Comparison of ENCODE assay signal across 10 mouse cellular contexts in the genomic region with DNA sequence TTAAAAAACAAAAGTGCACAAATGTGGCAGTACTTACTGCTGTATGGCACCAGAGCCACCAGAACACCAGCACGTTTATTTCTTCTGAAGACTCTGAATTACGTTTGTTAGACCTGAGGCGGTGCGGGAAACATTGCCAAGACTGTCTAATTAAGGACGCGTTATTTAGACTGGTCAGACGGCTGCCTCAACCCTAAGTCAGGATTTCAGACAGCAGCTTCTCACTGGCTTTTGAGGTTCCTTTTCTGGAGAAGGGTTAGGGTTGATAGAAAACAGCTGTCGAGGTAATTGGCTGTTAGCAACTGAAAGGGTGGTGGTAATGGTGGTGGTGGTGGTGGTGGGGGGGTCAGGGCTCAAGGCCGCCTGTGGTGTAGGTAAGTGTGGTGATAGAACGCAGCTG. TPM values are rescaled to one million over a fixed set of nuclear protein-coding genes. Genes with fewer than 3 reads are reported as not detected.
DNase-seq lines count a peak whose midpoint lies in the region; ATAC-seq and TF ChIP-seq lines count a peak whose summit lies in the region.
"Had no signal": no experiment of that assay in that cellular context is flagged by ENCODE, and none has a peak within 500 bp of the region (broad histone marks: within the 10 kb centered on the region; RNA-seq: fewer than 3 reads in every experiment).

No protein-coding gene starts in this region.

- 6% methylated on average over 10 of the region's 10 CpGs for WGBS in kidney, embryonic 15.5 days
- WGBS in hindbrain, postnatal 0 days = 7% methylated on average over 10 of the region's 10 CpGs
- 11% methylated on average over 10 of the region's 10 CpGs for WGBS in midbrain, postnatal 0 days

- peak overlapping the region; percentile 42 for H3K4me3 ChIP-seq in kidney, embryonic 15.5 days (replicated peaks)
- peak overlapping the region; percentile 28 for H3K4me3 ChIP-seq in hindbrain, postnatal 0 days (ENCODE audit: low read length)
- peak overlapping the region; percentile 31 for H3K4me3 ChIP-seq in midbrain, postnatal 0 days (ENCODE audit: low read depth, low read length)

- H3K4me1 ChIP-seq in kidney, embryonic 15.5 days = peaks cover 27% of the 10 kb centered on the region
- no peaks in the 10 kb centered on the region for H3K4me1 ChIP-seq in hindbrain, postnatal 0 days (ENCODE audit: insufficient read depth, low read length)
- no peaks in the 10 kb centered on the region for H3K4me1 ChIP-seq in midbrain, postnatal 0 days (ENCODE audit: insufficient read depth, low read length)

- peak overlapping the region; percentile 64 for H3K4me2 ChIP-seq in kidney, embryonic 15.5 days
- H3K4me2 ChIP-seq in hindbrain, postnatal 0 days (ENCODE audit: low read depth, low read length) = peak overlapping the region; percentile 41
- H3K4me2 ChIP-seq in midbrain, postnatal 0 days (ENCODE audit: low read depth, low read length, poor library complexity, severe bottlenecking) = peak overlapping the region; percentile 45

- H3K9ac ChIP-seq in kidney, embryonic 15.5 days = peak overlapping the region; percentile 33; the same call in 1 of the 2 replicates
- H3K9ac ChIP-seq in hindbrain, postnatal 0 days (replicated peaks; ENCODE audit: low read length) = no peak overlapping the region
- H3K9ac ChIP-seq in midbrain, postnatal 0 days (replicated peaks; ENCODE audit: low read length, poor library complexity, severe bottlenecking) = no peak overlapping the region

- no peak for DNase-seq in kidney, postnatal 10 days
- peak; percentile 62 for DNase-seq in embryo, embryonic 11 days
- no peak for DNase-seq in hindbrain, postnatal 0 days (ENCODE audit: low spot score)
- DNase-seq in midbrain, postnatal 0 days (ENCODE audit: low spot score) = no peak
- no peak for DNase-seq in gastrocnemius, postnatal 25 days
- no peak for DNase-seq in gastrocnemius, postnatal 36 days
- DNase-seq in right cerebral cortex, postnatal 36 days (ENCODE audit: low spot score in 2 of 2) = no peak

- TF ChIP-seq CTCF in hindbrain, postnatal 0 days (IDR thresholded peaks at IDR 0.05; ENCODE audit: low read depth) = no peak
- no peak for TF ChIP-seq CTCF in midbrain, postnatal 0 days (IDR thresholded peaks at IDR 0.05)

- no peak for ATAC-seq in kidney, embryonic 15.5 days (replicated peaks; ENCODE audit: low FRiP score)
- 0 out of 2 replicates have a peak, but pooled peaks have one; percentile 21 for ATAC-seq in hindbrain, postnatal 0 days
- no peak for ATAC-seq in midbrain, postnatal 0 days (ENCODE audit: low FRiP score)
- ATAC-seq: Patski had no signal

- intact Hi-C loops in gastrocnemius, postnatal 36 days (cut with DNase I) = loop anchor here (5.0 kb wide), 1 partner anchor 36 kb away; no protein-coding TSS in a partner anchor

- no peak overlapping the region for H3K27ac ChIP-seq in kidney, embryonic 15.5 days
- H3K27ac ChIP-seq in hindbrain, postnatal 0 days = no peak overlapping the region
- no peak overlapping the region for H3K27ac ChIP-seq in midbrain, postnatal 0 days (ENCODE audit: low read depth, low read length)

- H3K36me3 ChIP-seq in kidney, embryonic 15.5 days = no peaks in the 10 kb centered on the region
- H3K36me3 ChIP-seq in hindbrain, postnatal 0 days (ENCODE audit: insufficient read depth, low read length) = no peaks in the 10 kb centered on the region
- no peaks in the 10 kb centered on the region for H3K36me3 ChIP-seq in midbrain, postnatal 0 days (ENCODE audit: insufficient read depth, low read length)

- H3K9me3 ChIP-seq in kidney, embryonic 15.5 days (replicated peaks) = no peaks in the 10 kb centered on the region
- no peaks in the 10 kb centered on the region for H3K9me3 ChIP-seq in hindbrain, postnatal 0 days (ENCODE audit: low read length)
- H3K9me3 ChIP-seq in midbrain, postnatal 0 days (ENCODE audit: low read length) = no peaks in the 10 kb centered on the region

- H3K27me3 ChIP-seq in kidney, embryonic 15.5 days = no peaks in the 10 kb centered on the region
- no peaks in the 10 kb centered on the region for H3K27me3 ChIP-seq in hindbrain, postnatal 0 days (ENCODE audit: insufficient read depth, low read length)
- 0 out of 2 replicates have a peak, but pooled peaks cover 4% of the 10 kb centered on the region for H3K27me3 ChIP-seq in midbrain, postnatal 0 days (ENCODE audit: insufficient read depth, low read length)
- H3K27me3 ChIP-seq: Patski had no signal

RNA-seq across cellular contexts. Expression of gene Btn2a2, which starts 10.0 kb away (rescaled TPM):
- polyA plus RNA-seq in kidney, embryonic 15.5 days (2015; fragmentation: Nextera tagmentation; extraction: Ambion mirVana) = 0.55 and 0.71 TPM in 2 replicates
- total RNA-seq in hindbrain, postnatal 0 days (2014; rRNA removed) = not detected in 2 replicates
- polyA plus RNA-seq in hindbrain, postnatal 0 days (2015; fragmentation: Nextera tagmentation; extraction: Ambion mirVana) = 0.11 TPM in 1 of 2 replicates, not detected in the other
- 0.16 TPM in 1 of 2 replicates, not detected in the other for total RNA-seq in midbrain, postnatal 0 days (2014; rRNA removed)
- polyA plus RNA-seq in midbrain, postnatal 0 days (2015; fragmentation: Nextera tagmentation; extraction: Ambion mirVana) = not detected in 2 replicates
- not detected for total RNA-seq in gastrocnemius, postnatal 25 days (2021)
- total RNA-seq in gastrocnemius, postnatal 36 days (2021) = not detected
- total RNA-seq: monocyte, adult 5-6 weeks had no signal

RNA-seq across cellular contexts. Expression of gene Hist1h4h, which starts 32.2 kb away (rescaled TPM):
- 7.5 and 7.8 TPM in 2 replicates for polyA plus RNA-seq in kidney, embryonic 15.5 days (2015; fragmentation: Nextera tagmentation; extraction: Ambion mirVana)
- total RNA-seq in hindbrain, postnatal 0 days (2014; rRNA removed) = 2,417 and 3,828 TPM in 2 replicates
- polyA plus RNA-seq in hindbrain, postnatal 0 days (2015; fragmentation: Nextera tagmentation; extraction: Ambion mirVana) = 4.2 and 5.5 TPM in 2 replicates
- total RNA-seq in midbrain, postnatal 0 days (2014; rRNA removed) = 1,176 and 1,474 TPM in 2 replicates
- polyA plus RNA-seq in midbrain, postnatal 0 days (2015; fragmentation: Nextera tagmentation; extraction: Ambion mirVana) = 3.9 and 4.0 TPM in 2 replicates
- 100 to 1,000 TPM; 156 to 160 TPM for total RNA-seq in gastrocnemius, postnatal 25 days (2021)
- total RNA-seq in gastrocnemius, postnatal 36 days (2021) = 100 to 1,000 TPM; 130 to 153 TPM

RNA-seq across cellular contexts. Expression of gene Btn1a1, which starts 33.0 kb away (rescaled TPM):
- 0.08 and 0.12 TPM in 2 replicates for polyA plus RNA-seq in kidney, embryonic 15.5 days (2015; fragmentation: Nextera tagmentation; extraction: Ambion mirVana)
- 0.40 and 0.89 TPM in 2 replicates for total RNA-seq in hindbrain, postnatal 0 days (2014; rRNA removed)
- polyA plus RNA-seq in hindbrain, postnatal 0 days (2015; fragmentation: Nextera tagmentation; extraction: Ambion mirVana) = 0.15 and 0.24 TPM in 2 replicates
- 0.05 TPM in 1 of 2 replicates, not detected in the other for total RNA-seq in midbrain, postnatal 0 days (2014; rRNA removed)
- 0.04 and 0.07 TPM in 2 replicates for polyA plus RNA-seq in midbrain, postnatal 0 days (2015; fragmentation: Nextera tagmentation; extraction: Ambion mirVana)
- total RNA-seq in gastrocnemius, postnatal 25 days (2021) = not detected
- total RNA-seq in gastrocnemius, postnatal 36 days (2021) = not detected
- total RNA-seq: monocyte, adult 5-6 weeks had no signal

RNA-seq across cellular contexts. Expression of gene Hist1h2af, which starts 35.1 kb away (rescaled TPM):
- 3.3 and 7.3 TPM in 2 replicates for polyA plus RNA-seq in kidney, embryonic 15.5 days (2015; fragmentation: Nextera tagmentation; extraction: Ambion mirVana)
- total RNA-seq in hindbrain, postnatal 0 days (2014; rRNA removed) = 415 and 567 TPM in 2 replicates
- polyA plus RNA-seq in hindbrain, postnatal 0 days (2015; fragmentation: Nextera tagmentation; extraction: Ambion mirVana) = 3.3 and 7.9 TPM in 2 replicates
- total RNA-seq in midbrain, postnatal 0 days (2014; rRNA removed) = 52.3 and 293 TPM in 2 replicates
- 0.54 and 1.5 TPM in 2 replicates for polyA plus RNA-seq in midbrain, postnatal 0 days (2015; fragmentation: Nextera tagmentation; extraction: Ambion mirVana)
- total RNA-seq in gastrocnemius, postnatal 25 days (2021) = 10 to 100 TPM in 1 of 2 experiments, 1 to 10 TPM in 1; 9.5 to 14.9 TPM
- 10 to 100 TPM in 1 of 2 experiments, 1 to 10 TPM in 1; 7.7 to 11.5 TPM for total RNA-seq in gastrocnemius, postnatal 36 days (2021)
- total RNA-seq: monocyte, adult 5-6 weeks had no signal

RNA-seq across cellular contexts. Expression of gene Hist1h3g, which starts 36.6 kb away (rescaled TPM):
- 6.6 and 6.9 TPM in 2 replicates for polyA plus RNA-seq in kidney, embryonic 15.5 days (2015; fragmentation: Nextera tagmentation; extraction: Ambion mirVana)
- 544 and 673 TPM in 2 replicates for total RNA-seq in hindbrain, postnatal 0 days (2014; rRNA removed)
- polyA plus RNA-seq in hindbrain, postnatal 0 days (2015; fragmentation: Nextera tagmentation; extraction: Ambion mirVana) = 1.4 and 2.2 TPM in 2 replicates
- total RNA-seq in midbrain, postnatal 0 days (2014; rRNA removed) = 99.4 and 262 TPM in 2 replicates
- not detected in 2 replicates for polyA plus RNA-seq in midbrain, postnatal 0 days (2015; fragmentation: Nextera tagmentation; extraction: Ambion mirVana)
- total RNA-seq in gastrocnemius, postnatal 25 days (2021) = 1 to 10 TPM; 2.0 to 3.9 TPM
- total RNA-seq in gastrocnemius, postnatal 36 days (2021) = 1 to 10 TPM; 2.8 to 5.0 TPM
- total RNA-seq: monocyte, adult 5-6 weeks had no signal
